Mouse (Mus musculus): ENCODE measurements around the gene Chd5.

Gene Chd5

DNA sequence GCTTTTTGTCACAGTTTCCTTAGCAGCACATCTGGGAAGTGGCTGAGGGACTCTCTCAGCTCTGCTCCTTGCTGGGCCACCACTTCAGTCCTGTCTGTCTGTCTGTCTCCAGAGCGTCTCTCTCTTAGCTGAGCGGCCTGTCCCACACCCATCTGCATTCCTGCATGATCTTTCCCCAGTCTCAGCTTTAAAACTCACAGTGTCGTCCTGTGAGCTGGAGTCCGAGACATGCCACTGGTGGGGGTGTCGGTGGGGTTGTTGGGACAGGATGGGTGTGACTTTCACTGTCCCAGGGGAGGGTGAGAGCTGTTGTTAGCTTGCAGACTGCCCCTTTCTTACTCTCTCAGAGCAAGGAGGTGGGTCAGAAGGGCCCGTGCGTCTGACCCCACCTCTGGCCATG is 17.2 kb downstream of the Chd5 start:
- no peak for DNase-seq

DNA sequence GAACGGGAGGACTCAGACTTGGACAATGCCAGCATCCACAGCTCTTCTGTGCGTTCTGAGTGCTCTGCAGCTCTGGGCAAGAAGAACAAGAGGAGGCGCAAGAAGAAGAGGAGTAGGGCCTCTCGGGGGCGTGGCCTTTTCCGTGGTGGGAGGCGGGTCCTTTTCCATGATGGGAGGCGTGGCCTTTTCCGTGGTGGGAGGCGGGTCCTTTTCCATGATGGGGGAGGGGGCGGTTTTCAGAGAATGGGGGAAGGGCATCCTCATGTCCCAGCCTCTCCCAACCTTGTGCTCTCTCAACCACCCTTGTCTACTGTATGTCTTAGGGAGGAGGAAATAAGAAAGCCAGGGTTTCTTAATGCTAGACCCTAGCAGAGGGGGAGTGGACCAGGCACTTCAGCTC is 21.2 kb downstream of the Chd5 start:
- no peak for DNase-seq

DNA sequence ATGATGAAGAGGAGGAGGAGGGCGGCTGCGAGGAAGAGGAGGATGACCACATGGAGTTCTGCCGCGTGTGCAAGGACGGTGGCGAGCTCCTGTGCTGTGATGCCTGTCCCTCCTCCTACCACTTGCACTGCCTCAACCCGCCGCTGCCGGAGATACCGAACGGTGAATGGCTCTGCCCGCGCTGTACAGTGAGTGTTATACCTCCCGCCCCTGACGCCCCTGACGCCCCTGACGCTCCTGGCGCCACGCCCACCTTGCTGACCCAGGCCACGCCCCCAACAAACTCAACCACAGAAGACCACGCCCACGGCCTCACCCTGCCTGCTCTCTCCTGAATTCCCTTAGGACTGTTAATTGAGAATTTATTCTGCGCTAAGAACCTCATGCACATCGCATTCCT is 22.4 kb downstream of the Chd5 start:
- no peak for DNase-seq

DNA sequence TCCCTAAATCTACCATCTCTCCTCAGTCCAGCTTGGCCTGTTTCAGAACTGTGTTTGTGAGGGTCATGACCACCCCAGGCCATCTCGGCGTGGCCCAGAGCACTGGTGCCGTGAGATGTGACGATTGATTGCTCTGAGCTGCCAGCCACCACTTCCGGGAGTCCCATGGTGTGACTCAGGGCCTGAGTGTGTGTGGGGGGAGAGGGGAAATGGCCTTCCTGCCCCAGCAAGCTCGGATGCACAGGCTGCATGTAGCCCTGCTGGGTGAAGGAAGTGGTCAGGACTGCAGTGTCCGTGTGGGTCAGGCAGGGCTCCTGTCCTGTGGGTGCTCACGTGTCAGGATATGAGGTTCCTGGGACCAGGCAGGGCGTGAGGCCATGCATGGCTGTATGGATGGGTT is 23.7 kb downstream of the Chd5 start:
- DNase-seq: no peak

DNA sequence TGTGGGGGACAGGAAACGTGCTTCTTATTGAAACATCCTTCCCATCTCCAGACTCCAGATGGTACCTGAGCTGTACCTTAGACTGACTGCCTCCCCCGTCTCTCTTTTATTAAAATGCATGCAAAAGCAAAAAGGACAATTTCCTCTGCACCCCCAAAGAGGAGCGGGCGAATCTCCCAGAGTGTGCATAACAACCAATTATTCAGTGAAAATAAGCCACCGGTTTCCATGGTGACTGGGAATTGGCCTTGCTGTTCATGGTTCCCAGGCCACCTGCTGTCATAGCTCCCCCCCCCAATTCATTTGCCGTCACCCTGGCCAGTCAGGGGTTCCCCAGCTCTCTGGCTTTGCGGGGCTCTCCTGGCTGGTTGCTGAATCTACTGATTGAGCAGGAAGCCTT is 26.8 kb downstream of the Chd5 start:
- peak; percentile 58 for DNase-seq

DNA sequence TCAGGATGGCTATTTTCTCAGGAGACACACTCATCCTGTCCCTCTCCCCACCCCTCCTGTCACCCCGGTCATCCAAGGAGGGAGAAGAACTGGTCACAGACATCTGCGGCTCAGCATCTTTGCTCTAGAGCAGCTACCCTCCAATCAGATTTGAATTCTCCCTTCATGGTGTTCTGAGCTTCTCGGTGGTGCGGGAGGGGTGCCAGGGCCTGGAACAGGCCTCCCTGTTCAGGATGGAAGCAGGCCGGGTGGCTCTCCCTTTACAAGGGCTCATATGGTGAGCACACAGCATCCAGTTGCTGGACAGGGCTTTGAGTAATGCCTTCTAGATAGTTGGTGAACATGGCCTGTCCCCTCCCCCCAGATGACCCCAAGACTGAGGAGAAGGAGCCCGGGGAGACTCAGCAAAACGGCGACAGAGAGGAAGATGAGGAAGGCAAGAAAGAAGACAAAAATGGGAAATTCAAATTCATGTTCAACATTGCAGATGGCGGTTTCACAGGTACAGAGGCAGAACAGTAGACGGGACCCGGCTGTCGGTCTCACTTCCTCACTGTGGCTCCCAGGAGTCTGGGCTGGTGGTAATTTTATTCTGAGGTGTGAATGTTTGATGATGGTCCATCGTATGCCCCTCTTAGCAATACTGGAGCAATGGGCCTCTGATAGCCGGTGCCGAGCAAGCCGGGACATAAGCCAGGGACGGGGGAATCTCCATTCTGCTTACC is 44.2 kb downstream of the Chd5 start:
- DNase-seq: no peak

DNA sequence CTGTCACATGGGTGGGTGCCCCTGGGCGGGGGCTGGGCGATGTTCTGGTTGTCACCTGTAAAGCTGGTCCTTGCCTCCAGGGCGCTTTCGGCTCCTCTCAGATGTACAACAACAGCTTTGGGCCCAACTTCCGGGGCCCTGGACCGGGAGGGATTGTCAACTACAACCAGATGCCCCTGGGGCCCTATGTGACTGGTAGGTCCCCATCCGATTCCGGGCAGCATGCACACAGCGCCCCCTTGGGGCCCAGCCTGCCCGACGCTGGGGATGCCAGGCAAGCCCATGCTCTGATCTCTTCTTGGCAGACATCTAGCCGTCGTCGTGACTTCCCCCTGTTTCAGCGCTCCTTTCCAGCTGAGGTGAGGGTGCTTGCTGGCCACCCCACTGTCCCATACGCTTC is 47.2 kb downstream of the Chd5 start:
- no peak for DNase-seq

DNA sequence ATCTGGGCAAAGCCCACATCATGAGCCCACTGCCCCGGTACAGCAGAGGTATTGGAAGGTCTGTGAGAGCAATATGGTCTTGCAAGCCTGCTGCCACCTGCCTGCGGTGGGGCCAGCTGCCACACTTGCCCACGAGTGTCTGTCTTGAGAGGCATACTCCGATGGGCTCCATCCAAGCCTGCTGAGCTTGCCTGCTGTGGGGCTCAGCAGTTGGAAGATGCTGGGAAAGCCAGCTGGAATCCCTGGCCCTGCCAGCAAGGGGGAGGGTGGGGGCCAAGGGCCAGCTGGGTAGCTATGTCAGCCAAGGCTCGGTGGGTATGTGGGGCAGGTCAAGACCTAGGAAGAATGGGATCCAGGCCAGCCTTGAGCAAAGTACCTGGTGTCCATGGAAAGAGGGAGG is 53.7 kb downstream of the Chd5 start:
- peak; percentile 79 for DNase-seq

DNA sequence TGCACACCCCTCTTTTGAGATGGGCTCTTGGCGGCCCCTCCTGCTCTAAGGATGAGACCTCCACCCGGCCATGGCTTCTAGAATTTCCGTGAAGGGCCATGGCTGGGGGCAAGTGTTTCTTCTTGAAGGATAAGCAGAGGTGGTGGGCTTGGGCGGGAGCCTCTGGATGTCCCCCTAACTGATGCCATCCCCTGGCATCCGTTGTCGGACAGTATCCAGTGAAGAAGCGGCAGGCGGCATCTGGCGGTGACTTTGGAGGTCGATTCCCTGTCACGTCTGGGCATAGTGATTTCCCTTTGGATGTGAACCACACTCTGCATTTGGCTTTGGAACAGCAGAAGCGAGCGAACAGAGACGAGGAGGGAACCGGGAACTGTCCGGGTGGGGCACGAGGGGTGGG is 54.2 kb downstream of the Chd5 start:
- DNase-seq: no peak

DNA sequence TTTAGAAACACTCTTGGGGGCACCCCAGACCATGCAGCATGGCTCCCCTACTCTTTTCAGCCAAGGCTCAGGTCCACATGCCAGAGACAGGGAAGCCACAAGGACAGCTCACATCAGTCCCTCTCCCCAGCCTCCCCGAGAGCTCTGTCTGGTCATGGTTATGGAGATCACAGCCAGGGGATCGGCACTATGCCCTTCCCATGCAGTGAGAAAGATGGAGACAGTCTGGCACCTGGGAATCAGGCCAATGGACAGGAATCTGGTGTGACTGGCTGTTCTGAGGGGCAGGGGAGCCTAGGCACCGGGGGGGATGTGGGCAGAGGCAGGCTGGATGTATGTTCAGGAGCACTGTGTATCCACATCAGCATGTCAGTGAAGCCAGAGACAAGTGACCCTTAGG is 60.5 kb downstream of the Chd5 start:
- DNase-seq: no peak

DNA sequence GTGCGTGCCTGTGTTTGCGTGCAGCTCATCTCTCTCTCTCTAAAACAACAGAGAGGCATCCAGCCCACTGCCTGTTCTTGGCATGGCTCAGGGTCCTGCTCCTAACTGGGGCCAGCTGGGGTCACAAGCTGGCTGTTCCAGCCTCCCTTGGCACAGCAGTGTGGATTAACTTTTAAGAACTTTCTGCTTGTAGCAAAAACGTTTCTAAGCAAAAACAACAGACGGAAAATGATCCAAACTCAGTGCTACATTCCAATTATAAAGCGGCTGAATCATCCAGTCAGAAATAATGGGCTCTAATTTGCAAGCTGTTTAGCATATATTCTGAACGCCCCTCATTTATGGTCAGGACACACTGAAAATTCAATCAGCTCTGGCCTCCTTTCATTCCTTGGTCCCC is 66.7 kb downstream of the Chd5 start:
- DNase-seq: peak; percentile 63

DNA sequence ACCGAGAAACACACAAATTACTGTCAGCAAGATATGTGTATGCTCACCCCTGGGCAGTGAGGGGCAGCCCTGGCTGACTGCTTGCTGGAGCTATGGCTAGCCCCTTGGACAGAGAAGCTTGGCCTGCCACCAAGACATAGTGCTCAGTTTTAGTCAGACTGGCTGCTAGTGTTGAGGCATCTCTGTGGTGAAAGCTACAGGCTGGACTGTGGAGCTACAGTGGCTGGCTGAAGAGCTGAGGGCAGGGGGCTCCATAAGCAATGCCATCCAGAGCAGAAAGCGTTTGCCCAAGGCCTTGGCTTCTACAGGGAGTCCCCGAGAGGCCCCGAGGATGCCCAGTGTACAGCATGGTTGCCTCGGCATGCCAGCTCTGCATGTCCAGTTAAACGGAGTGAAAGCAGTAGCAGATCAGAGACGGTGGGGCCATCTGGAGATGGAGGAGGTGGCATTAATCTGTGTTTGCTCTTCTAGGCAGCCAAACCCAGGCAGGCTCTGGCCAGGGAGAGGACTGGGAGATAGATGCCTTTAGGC is 67.3 kb downstream of the Chd5 start:
- DNase-seq: no peak

DNA sequence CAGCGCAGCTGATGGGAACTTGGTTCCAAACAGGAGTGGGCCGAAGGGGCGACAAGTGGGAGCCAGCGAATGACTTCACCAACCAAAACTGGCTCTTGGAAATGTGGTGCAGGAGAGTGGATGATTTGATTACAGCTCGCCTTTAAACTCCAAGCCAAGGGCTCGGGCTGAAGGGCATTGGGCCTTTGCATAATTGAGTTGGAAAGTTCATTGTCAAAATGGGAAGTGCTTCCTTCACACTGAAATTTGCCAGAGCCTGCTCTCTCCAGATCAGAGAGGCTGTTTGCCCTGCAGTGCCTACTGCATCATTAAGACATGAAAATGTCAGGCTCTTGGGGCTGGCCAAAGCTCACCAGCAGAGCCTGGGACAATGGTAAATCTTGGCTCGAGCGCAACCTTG is 68.1 kb downstream of the Chd5 start:
- no peak for DNase-seq

DNA sequence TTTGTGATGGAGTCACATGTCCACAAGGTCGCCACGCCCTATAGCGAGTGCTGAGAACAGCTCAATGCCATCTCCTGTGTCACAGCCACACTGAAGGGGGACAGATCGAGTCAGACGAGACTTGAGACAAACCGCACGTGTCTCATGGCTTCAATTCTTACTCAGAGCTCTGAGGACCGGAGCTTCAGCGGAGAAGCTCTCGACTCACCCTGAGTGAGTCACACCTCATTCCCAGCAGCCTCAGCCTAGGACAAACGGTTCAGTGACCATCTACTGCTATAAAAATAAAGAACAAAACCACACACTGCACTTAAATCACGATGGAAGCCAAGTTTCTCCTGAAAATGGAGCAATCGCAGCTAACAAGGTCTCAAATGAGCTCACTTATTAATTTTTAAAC is 72.5 kb downstream of the Chd5 start:
- DNase-seq: no peak

DNA sequence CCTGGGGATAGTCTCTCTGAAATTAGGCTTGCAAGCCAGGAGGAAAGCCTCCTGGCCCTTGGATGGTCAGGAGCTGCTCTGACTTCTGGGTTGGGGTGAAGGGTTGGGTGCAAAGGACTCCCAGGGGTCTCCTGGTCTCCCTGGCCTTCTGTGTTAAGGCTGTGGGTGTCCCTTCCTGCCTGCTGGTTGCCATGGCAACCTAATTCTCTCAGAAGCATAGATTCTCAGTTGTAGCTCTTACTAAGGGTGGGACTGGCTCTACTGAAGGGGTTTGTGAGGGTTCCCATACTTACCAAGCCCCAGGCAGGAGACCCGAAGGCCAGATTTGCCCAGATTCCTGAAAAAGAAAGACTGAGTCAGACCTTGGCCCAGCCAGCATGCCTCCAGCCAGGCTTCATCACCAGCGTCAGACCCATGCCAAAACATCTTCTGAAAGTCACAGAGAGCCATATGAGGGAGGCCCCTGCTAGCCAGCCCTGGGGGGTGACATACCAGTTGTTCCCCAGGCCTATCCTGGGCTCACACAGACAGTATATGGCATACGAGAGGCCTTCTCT is 74.2 kb downstream of the Chd5 start:
- DNase-seq: no peak

DNA sequence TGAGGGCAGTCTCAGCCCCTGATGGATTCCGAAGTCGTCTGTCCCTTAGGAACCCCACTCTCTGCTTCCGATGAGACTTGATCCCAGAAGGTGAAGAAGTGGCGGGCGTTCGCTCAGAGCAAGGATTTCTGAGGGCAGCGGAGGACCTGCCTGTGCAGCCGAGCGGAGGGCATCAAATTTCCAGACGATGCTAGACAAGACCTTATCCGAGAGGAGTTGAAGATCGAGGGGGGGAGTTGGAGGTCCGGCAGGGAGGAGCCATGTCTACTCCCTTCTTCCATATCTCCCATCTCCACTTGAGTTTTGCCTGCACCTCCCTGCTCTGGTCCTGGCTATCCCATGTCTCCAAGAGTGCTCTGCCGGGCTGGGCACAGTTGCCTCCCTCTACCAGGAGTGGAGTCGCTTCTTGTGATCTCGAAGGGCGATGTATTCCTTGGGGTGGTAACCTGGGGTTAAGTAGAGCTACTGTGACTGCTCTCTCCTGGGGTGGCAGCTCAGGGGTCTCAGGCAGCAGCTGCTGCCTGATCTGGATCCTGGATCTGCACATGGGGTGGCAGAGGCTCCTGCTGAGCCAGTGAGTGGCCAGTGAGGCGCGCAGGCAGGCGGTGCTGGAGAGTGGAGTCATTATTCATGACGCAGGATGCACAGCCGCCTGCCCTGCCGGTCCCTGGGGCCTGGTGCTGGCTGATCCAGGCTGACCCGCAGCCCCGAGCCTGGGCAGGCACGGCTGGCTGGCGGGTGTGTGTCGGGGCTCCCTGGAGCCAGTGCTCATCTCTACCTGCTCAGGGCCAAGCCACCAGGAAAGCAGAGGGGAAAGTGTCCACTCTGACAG is 80.0 kb downstream of the Chd5 start:
- DNase-seq: no peak

DNA sequence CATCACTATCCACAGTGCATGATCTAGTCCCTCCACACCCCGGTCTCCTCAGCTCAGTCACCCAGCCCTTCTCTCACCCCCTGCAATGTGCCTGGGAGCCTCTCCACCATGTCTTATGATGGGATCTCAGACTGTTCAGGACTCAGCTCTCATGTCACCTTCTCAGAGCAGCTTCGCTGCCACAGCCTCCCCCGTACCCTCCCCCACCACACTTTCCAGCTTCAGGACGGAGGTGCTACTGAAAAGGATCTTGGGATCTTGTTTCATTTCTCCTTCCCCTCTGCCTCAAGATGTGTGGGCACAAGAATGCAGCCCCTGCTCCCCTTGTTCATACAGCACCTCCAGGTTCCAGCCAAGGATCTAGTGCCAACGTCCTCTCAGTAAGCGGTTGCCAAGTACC is 85.1 kb downstream of the Chd5 start:
- no peak for DNase-seq

DNA sequence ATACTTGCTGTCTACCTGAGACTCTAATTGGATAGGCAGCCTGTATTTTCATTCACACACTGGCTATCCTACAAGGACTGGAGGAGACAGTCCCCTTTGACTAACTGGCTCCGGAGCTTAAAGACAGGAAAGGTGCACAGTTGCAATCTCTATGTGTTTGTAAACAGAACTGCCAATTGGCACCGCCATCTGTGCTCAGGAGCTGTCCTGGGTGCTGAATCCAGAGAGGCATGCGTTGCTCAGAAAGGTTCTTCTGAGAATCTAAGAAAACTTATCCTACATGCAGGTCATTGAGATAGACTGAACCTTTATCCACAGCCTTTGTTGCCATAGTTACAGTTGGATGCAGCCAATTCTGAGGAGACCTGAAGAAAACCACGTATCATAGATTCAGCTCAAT is 85.9 kb downstream of the Chd5 start:
- no peak for DNase-seq

DNA sequence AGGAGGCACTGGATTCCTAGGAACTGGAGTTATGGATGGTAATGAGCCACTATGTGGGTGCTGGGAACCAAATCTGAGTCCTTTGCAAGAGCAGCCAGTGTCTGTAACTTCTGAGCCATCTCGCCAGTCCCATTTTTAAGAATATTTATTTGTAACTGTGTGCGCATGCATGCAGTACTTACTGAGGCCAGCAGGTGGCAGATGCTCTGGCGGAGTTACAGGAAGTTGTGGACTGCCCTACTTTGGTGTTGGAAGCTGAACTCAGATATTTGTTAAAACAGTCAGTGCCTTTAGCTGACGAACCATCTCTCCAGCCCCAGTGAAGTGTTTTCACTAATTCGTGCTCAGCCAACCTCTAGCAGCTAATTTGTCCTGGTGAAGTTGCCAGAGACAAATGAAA is 86.5 kb downstream of the Chd5 start:
- DNase-seq: no peak

DNA sequence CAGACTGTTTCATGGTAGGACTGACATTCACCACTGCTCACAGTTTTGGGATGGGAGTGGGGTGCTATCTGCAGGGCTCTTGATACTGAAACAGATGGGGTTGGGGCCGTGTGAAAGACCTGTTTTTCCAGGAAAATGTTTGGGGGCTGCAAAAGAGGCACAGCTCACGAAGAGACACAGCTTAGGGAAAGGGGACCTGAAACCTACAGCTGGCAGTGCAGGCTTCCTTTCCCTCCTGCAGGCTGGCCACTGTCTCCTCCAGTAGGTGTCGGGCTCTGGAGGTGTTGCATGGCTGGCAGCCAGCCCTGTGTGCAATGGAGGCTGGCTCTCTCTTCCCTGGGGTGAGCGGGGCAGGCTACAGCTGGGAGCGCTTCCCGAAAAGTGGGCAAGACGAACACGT is 89.8 kb downstream of the Chd5 start:
- no peak for DNase-seq

DNA sequence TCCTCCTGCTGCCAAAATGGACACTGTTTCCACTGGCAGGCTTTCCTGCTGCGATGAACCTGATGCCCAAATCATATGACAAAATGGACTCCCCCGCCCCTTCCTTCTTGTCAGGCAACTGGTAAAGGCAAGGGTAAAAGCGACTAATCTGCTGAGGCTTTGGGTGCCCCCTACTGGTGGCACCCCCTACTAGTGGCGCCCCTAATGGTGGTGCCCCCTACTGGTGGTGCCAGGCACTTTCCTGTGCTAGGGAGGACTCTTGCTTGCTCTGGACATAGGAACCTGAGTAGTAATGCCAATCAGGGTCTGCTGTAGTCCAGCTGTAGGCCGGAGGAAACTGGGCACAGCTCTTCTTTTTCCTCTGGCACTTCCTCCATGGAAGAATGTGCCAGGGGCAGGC is 93.9 kb downstream of the Chd5 start:
- peak; percentile 52 for DNase-seq

DNA sequence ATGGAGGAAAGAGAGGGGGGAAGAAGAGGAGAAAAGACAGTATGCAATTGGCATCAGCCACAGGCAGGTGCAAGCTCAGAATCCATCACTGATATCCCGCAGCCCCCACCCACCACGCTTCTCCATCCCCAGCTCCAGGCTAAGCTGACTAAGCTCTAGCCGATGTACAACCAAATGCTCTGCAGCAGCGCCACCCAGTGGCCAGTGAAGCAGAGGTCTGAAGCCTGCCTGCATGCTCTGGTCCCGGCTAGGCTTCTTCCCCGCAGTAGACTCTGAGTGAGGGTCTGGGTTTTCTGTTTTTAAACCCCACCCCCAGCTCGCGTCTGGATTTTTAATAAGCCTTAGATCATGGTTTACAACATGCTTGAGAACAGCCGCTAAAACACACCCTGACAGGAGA is 96.4 kb downstream of the Chd5 start:
- peak; percentile 88 for DNase-seq

DNA sequence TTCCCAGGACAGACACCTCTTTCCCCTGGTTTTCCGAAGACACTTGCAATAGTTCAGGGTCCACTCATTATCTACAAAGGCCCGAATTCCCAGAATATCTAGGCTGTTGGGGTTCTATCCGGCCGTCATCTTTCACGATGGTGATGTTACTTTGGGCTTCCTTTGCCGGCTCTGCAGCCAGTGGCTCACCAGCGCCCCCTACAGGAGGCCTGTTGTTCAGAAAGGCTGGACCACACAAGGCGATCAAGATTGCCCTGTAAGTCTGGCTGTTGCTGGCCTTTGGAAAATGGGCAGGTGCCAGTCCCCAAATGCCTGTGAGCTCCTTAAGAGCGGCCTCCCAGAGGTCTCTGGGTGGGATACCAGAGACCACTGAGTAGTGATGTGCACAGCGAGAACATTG is 96.8 kb downstream of the Chd5 start:
- DNase-seq: peak; percentile 73

Data from layer of hippocampus, adult 9-11 months (tissue).